Mouse (Mus musculus): ENCODE measurements at regions not wholly inside any gene's neighbourhood (a gene's known extent, or its start where the extent isn't known, plus 50 kb on each side); places are given as distances from the start of the nearest gene placed in this dataset.
"Not testable (repeated sequence)": the region's sequence is repeated elsewhere in the genome, so short reads cannot be mapped to it uniquely, and the experiment has no call there.

DNA sequence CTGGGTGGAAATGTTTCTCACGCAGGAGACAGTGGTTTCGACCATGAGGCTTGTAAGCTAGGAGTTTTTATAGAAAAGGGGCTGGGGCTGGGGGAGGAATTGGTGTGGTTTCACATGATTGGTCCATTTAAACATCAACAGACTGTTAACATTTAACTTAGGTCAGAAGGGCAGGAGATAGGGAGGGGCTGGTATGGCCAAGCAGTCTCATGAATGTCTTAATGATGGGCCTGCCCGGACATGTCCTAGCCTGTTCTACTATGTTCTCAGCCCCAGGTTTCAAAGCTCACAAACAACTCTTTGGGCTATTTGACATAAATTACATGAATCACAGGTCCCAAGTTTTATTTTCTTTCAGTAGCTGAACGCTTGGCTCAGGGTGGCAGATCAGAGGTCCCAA lies 244.5 kb upstream of the Plxna2 start:
- not testable (repeated sequence) for TF ChIP-seq POLR2A (IDR thresholded peaks at IDR 0.05; ENCODE audit: low read depth, low read length); CTCF (IDR thresholded peaks at IDR 0.05; ENCODE audit: extremely low read depth, insufficient read length, insufficient replicate concordance, low read depth, low read length)

All from small intestine, adult 2 months (tissue).